Mouse (Mus musculus) hindbrain, embryonic 15.5 days (tissue): Measurements from ENCODE around the gene Phf1. TPM values are rescaled to one million over a fixed set of nuclear protein-coding genes. Genes with fewer than 3 reads are reported as not detected.

Experiments used
- ATAC-seq: fragments of 200-750 bp; cut with Nextera tagmentation; 2 replicates; pipeline ENCODE4 v1.8.0; 2017; ENCODE audit warnings: low read depth, moderate number of reproducible peaks, moderate TSS enrichment; ENCODE audit not compliant: low FRiP score
- H3K27ac ChIP-seq: fragments of 300-500 bp; sonication (generic); replicated peaks from 2 replicates; pipeline ENCODE4 v1.5.1; 2015; ENCODE audit warnings: mild to moderate bottlenecking, inconsistent platforms
- H3K27me3 ChIP-seq: fragments of 300-500 bp; sonication (generic); 2 replicates; pipeline ENCODE4 v1.6.1; 2015; ENCODE audit warnings: control low read depth, inconsistent platforms
- H3K36me3 ChIP-seq: fragments of 300-500 bp; sonication (generic); 2 replicates; pipeline ENCODE4 v1.6.1; 2015; ENCODE audit warnings: control low read depth, inconsistent platforms
- H3K4me1 ChIP-seq: fragments of 300-500 bp; sonication (generic); replicated peaks from 2 replicates; pipeline ENCODE4 v1.6.1; 2015; ENCODE audit warnings: control low read depth, inconsistent platforms
- H3K4me2 ChIP-seq: fragments of 300-500 bp; sonication (generic); 2 replicates; pipeline ENCODE4 v1.6.1; 2015; ENCODE audit warnings: moderate library complexity, mild to moderate bottlenecking, inconsistent platforms
- H3K4me3 ChIP-seq: fragments of 300-500 bp; sonication (generic); 2 replicates; pipeline ENCODE4 v1.5.1; 2015; ENCODE audit warnings: mild to moderate bottlenecking, inconsistent platforms
- H3K9ac ChIP-seq: fragments of 300-500 bp; sonication (generic); 2 replicates; pipeline ENCODE4 v1.6.1; 2015; ENCODE audit warnings: inconsistent platforms
- H3K9me3 ChIP-seq: fragments of 300-500 bp; sonication (generic); 2 replicates; pipeline ENCODE4 v1.6.1; 2016; ENCODE audit warnings: control low read depth, inconsistent platforms
- WGBS: fragments of 180-500 bp; shearing (Covaris S2); methylation state at CpG from one replicate; pipeline ENCODE4 v1.1.7; 2015; 5-methylcytosine and 5-hydroxymethylcytosine counted together
- polyA plus RNA-seq: library from polyadenylated mRNA; unstranded; fragments of >200 nt; fragmentation: Nextera tagmentation; extraction: Ambion mirVana; gene quantifications from 2 replicates; pipeline ENCODE4 v1.2.1, GENCODE M21; 2015

Phf1 gene
- polyA plus RNA-seq, 1 experiment from 2014 or later, result 34.7 TPM

GRCm38 (mm10) chr17:26936453-26936852 is 3.6 kb downstream of the Phf1 start:
- H3K4me1 ChIP-seq, result peaks cover 55% of the 10 kb centered on the region
- H3K9ac ChIP-seq, result no peak overlapping the region

GRCm38 (mm10) chr17:26936921-26937695 is 4.3 kb downstream of the Phf1 start:
- Histone ChIP-seq H3K27ac (no peak overlapping the region), H3K4me3 (no peak overlapping the region), H3K4me1 (peaks cover 60% of the 10 kb centered on the region), H3K36me3 (peaks cover 15% of the 10 kb centered on the region), H3K27me3 (no peaks in the 10 kb centered on the region), H3K9me3 (no peaks in the 10 kb centered on the region), H3K9ac (no peak overlapping the region), H3K4me2 (no peak overlapping the region)
- 88% methylated on average over 15 of the region's 15 CpGs for WGBS
- ATAC-seq, result no peak

More at GRCm38 (mm10) chr17:26936453-26936852, 3.6 kb downstream of the Phf1 start:
- H3K4me3 ChIP-seq, result no peak overlapping the region
- 87% methylated on average over 12 of the region's 12 CpGs for WGBS
- H3K36me3 ChIP-seq, result peaks cover 15% of the 10 kb centered on the region
- ATAC-seq, result no peak
- no peak overlapping the region for H3K27ac ChIP-seq
- H3K9me3 ChIP-seq, result no peaks in the 10 kb centered on the region
- no peaks in the 10 kb centered on the region for H3K27me3 ChIP-seq
- H3K4me2 ChIP-seq, result no peak overlapping the region

- H3K4me1 ChIP-seq, result peaks cover 63% of the 10 kb centered on the region
- H3K4me3 ChIP-seq, result peak overlapping the region; percentile 70
- peaks cover 15% of the 10 kb centered on the region for H3K36me3 ChIP-seq
- peak overlapping the region; percentile 68 for H3K9ac ChIP-seq
- 65% methylated on average over 16 of the region's 16 CpGs for WGBS
- H3K4me2 ChIP-seq, result peak overlapping the region; percentile 98
- H3K27ac ChIP-seq, result no peak overlapping the region
- ATAC-seq, result no peak
- no peaks in the 10 kb centered on the region for H3K27me3 ChIP-seq
- H3K9me3 ChIP-seq, result no peaks in the 10 kb centered on the region
Observed at GRCm38 (mm10) chr17:26937883-26938695, 5.2 kb downstream of the Phf1 start.

- no peaks in the 10 kb centered on the region for H3K27me3 ChIP-seq
- H3K9ac ChIP-seq, result peak overlapping the region; percentile 68
- peak overlapping the region; percentile 98 for H3K4me2 ChIP-seq
- H3K36me3 ChIP-seq, result peaks cover 15% of the 10 kb centered on the region
- H3K27ac ChIP-seq, result peak overlapping the region; percentile 95
- H3K4me1 ChIP-seq, result peaks cover 59% of the 10 kb centered on the region
- 0 out of 2 replicates have a peak, but pooled peaks have one; percentile 1 for ATAC-seq
- peak overlapping the region; percentile 70 for H3K4me3 ChIP-seq
- H3K9me3 ChIP-seq, result no peaks in the 10 kb centered on the region
- under 1% methylated on average over 21 of the region's 22 CpGs for WGBS
Observed at GRCm38 (mm10) chr17:26938731-26939130, 5.9 kb downstream of the Phf1 start.

- Histone ChIP-seq H3K9ac (peak within 1 kb of the TSS; percentile 68), H3K4me3 (peak within 1 kb of the TSS; percentile 70), H3K27me3 (no peaks in the 10 kb centered on the region), H3K36me3 (peaks cover 15% of the 10 kb centered on the region), H3K27ac (peak within 1 kb of the TSS; percentile 95), H3K4me2 (peak within 1 kb of the TSS; percentile 98), H3K9me3 (no peaks in the 10 kb centered on the region), H3K4me1 (peaks cover 53% of the 10 kb centered on the region)
- under 1% methylated on average over 69 of the region's 70 CpGs for WGBS
- peak; percentile 94 for ATAC-seq
Observed at GRCm38 (mm10) chr17:26939178-26939972, 6.5 kb downstream of the Phf1 start, which contains the start of gene Cuta. Gene Cuta (minus strand): TSS chr17:26939569.

- WGBS, result 4% methylated on average over 3 of the region's 3 CpGs
- Histone ChIP-seq H3K27ac (peak overlapping the region; percentile 95), H3K4me2 (peak overlapping the region; percentile 98), H3K36me3 (peaks cover 11% of the 10 kb centered on the region), H3K9ac (peak overlapping the region; percentile 65), H3K4me1 (peaks cover 48% of the 10 kb centered on the region), H3K4me3 (peak overlapping the region; percentile 70), H3K27me3 (no peaks in the 10 kb centered on the region), H3K9me3 (no peaks in the 10 kb centered on the region)
- no peak for ATAC-seq
Observed at GRCm38 (mm10) chr17:26939973-26940300, 7.1 kb downstream of the Phf1 start.

- Histone ChIP-seq H3K36me3 (peaks cover 5% of the 10 kb centered on the region; the same call in 1 of the 2 replicates), H3K27me3 (no peaks in the 10 kb centered on the region), H3K9ac (peak within 1 kb of the TSS; percentile 67), H3K9me3 (no peaks in the 10 kb centered on the region), H3K27ac (peak within 1 kb of the TSS; percentile 95), H3K4me2 (peak within 1 kb of the TSS; percentile 98), H3K4me3 (peak within 1 kb of the TSS; percentile 70), H3K4me1 (peaks cover 57% of the 10 kb centered on the region)
- 0 out of 2 replicates have a peak, but pooled peaks have one; percentile 7 for ATAC-seq
- 1% methylated on average over 21 of the region's 24 CpGs for WGBS
Observed at GRCm38 (mm10) chr17:26941031-26941789, 8.4 kb downstream of the Phf1 start, which contains the start of gene Syngap1. Gene Syngap1 (plus strand): TSS chr17:26941253.

- Histone ChIP-seq H3K36me3 (no peaks in the 10 kb centered on the region), H3K4me1 (peaks cover 65% of the 10 kb centered on the region), H3K27ac (peak overlapping the region; percentile 95), H3K27me3 (no peaks in the 10 kb centered on the region), H3K4me3 (peak overlapping the region; percentile 70), H3K9me3 (no peaks in the 10 kb centered on the region), H3K4me2 (peak overlapping the region; percentile 98), H3K9ac (peak overlapping the region; percentile 67)
- WGBS, result 12% methylated on average over 4 of the region's 4 CpGs
- ATAC-seq, result no peak
Observed at GRCm38 (mm10) chr17:26941841-26942570, 9.2 kb downstream of the Phf1 start.

- WGBS, result 17% methylated on average over 13 of the region's 13 CpGs
- Histone ChIP-seq H3K4me2 (peak overlapping the region; percentile 58), H3K4me1 (peaks cover 62% of the 10 kb centered on the region), H3K9me3 (no peaks in the 10 kb centered on the region), H3K4me3 (peak overlapping the region; percentile 34), H3K9ac (peak overlapping the region; percentile 30), H3K27me3 (no peaks in the 10 kb centered on the region), H3K27ac (peak overlapping the region; percentile 74), H3K36me3 (no peaks in the 10 kb centered on the region)
- no peak for ATAC-seq
Observed at GRCm38 (mm10) chr17:26945824-26946495, 13.1 kb downstream of the Phf1 start.

GRCm38 (mm10) chr17:26946567-26946966 is 13.7 kb downstream of the Phf1 start:
- H3K4me3 ChIP-seq, result peak overlapping the region; percentile 34
- H3K27me3 ChIP-seq, result no peaks in the 10 kb centered on the region
- no peak for ATAC-seq
- H3K4me1 ChIP-seq, result peaks cover 67% of the 10 kb centered on the region
- no peaks in the 10 kb centered on the region for H3K9me3 ChIP-seq
- peak overlapping the region; percentile 74 for H3K27ac ChIP-seq
- no peaks in the 10 kb centered on the region for H3K36me3 ChIP-seq
- H3K9ac ChIP-seq, result peak overlapping the region; percentile 30
- H3K4me2 ChIP-seq, result peak overlapping the region; percentile 58
- WGBS, result under 1% methylated on average over 36 of the region's 37 CpGs
